Mouse (Mus musculus) hindbrain, embryonic 14.5 days (tissue): ENCODE measurements around the gene Gm12216. TPM values are rescaled to one million over a fixed set of nuclear protein-coding genes. Genes with fewer than 3 reads are reported as not detected.

Experiments
- ATAC-seq: fragments of 200-750 bp; cut with Nextera tagmentation; 2 replicates; pipeline ENCODE4 v1.8.0; 2017; ENCODE audit warnings: moderate number of reproducible peaks, mild to moderate bottlenecking, moderate TSS enrichment, moderate library complexity; ENCODE audit not compliant: low FRiP score
- DNase-seq: peaks from one replicate; pipeline ENCODE4 v3.0.0-alpha.2; 2015; ENCODE audit warnings: low spot score
- H3K27ac ChIP-seq: fragments of 300-500 bp; sonication (generic); 2 replicates; pipeline ENCODE4 v1.5.1; 2014; ENCODE audit warnings: mild to moderate bottlenecking, moderate library complexity
- H3K27me3 ChIP-seq: fragments of 300-500 bp; sonication (generic); 2 replicates; pipeline ENCODE4 v1.6.1; 2014; ENCODE audit warnings: mild to moderate bottlenecking, low read length, mixed read lengths; ENCODE audit not compliant: control insufficient read depth, insufficient read depth
- H3K36me3 ChIP-seq: fragments of 300-500 bp; sonication (generic); replicated peaks from 2 replicates; pipeline ENCODE4 v1.6.1; 2014; ENCODE audit not compliant: control insufficient read depth, insufficient read depth
- H3K4me1 ChIP-seq: fragments of 300-500 bp; sonication (generic); replicated peaks from 2 replicates; pipeline ENCODE4 v1.6.1; 2014; ENCODE audit warnings: antibody characterized with exemption, low read length, mixed read lengths; ENCODE audit not compliant: control insufficient read depth, insufficient read depth
- H3K4me2 ChIP-seq: fragments of 300-500 bp; sonication (generic); replicated peaks from 2 replicates; pipeline ENCODE4 v1.6.1; 2014; ENCODE audit warnings: mild to moderate bottlenecking, moderate library complexity
- H3K4me3 ChIP-seq: fragments of 300-500 bp; sonication (generic); replicated peaks from 2 replicates; pipeline ENCODE4 v1.5.1; 2014; ENCODE audit warnings: mild to moderate bottlenecking, low read length
- H3K9ac ChIP-seq: fragments of 300-500 bp; sonication (generic); 2 replicates; pipeline ENCODE4 v1.6.1; 2014
- H3K9me3 ChIP-seq: fragments of 300-500 bp; sonication (generic); 2 replicates; pipeline ENCODE4 v1.6.1; 2016; ENCODE audit warnings: low read length; ENCODE audit not compliant: control insufficient read depth
- WGBS: fragments of 180-500 bp; shearing (Covaris S2); extraction: QIAGEN DNeasy Blood & Tissue Kit; methylation state at CpG from one replicate; pipeline ENCODE4 v1.1.7; 2014; 5-methylcytosine and 5-hydroxymethylcytosine counted together
- polyA plus RNA-seq: library from polyadenylated mRNA; unstranded; fragments of >200 nt; fragmentation: Nextera tagmentation; extraction: Ambion mirVana; gene quantifications from 2 replicates; pipeline ENCODE4 v1.2.1, GENCODE M21; 2014

The Gm12216 gene
- polyA plus RNA-seq, 1 experiment from 2014 or later: not detected

DNA sequence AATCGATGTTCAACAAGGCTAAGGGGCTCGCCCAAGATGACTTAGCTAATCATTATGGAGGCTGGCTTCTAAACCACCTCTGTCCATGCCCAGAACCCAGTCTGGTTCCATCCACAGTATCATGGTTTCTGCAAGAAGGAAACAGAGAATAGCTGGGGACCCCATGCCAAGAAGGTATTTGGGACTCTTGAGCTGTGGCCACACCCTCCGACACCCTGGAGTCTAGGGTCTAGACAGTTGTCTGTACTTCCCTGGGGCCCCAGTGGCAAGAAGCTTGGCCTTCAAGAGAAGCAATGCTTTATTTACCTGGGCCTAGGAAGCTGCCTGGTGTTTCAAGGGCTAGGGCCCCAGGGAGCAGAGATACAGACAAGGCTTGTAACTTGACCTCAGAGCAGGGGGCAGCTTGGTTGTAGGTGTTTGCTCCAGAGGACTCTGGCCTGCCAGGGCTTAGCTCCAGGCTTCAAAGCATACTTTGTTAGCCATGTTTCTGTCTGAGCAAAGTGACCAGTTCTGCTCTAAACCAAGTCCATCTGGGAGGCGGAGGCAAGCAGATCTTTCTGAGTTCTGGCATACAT is 77.8 kb downstream of the Gm12216 start:
- Histone ChIP-seq H3K4me3 (no peak overlapping the region), H3K27me3 (no peaks in the 10 kb centered on the region), H3K4me1 (no peaks in the 10 kb centered on the region), H3K27ac (no peak overlapping the region), H3K9ac (no peak overlapping the region), H3K9me3 (no peaks in the 10 kb centered on the region), H3K4me2 (no peak overlapping the region), H3K36me3 (no peaks in the 10 kb centered on the region)
- DNase-seq (no peak), ATAC-seq (no peak)
- 91% methylated on average over 4 of the region's 4 CpGs for WGBS

DNA sequence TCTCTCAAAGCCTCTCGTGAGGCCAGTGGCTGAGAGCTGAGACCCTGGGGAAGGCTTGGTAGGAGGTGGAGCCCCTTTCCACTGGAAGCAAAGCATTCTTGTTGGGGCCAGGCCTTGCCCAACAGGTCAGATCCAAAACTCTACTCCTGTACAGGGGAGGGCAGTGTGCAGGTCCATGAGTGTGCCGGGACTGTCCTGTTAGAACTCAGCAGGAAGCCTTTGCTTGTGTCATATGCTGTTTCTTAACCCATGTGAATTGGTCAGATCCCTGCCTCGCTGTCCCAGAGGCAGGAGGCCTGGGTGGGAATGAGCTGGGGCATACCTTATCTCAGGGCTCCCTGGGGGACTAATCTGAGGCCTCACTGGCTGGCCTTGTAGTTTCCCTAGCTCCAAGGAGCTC is 78.8 kb downstream of the Gm12216 start:
- no peak overlapping the region for H3K4me2 ChIP-seq
- no peaks in the 10 kb centered on the region for H3K27me3 ChIP-seq
- H3K4me1 ChIP-seq: no peaks in the 10 kb centered on the region
- DNase-seq (no peak), ATAC-seq (no peak)
- no peaks in the 10 kb centered on the region for H3K36me3 ChIP-seq
- no peak overlapping the region for H3K27ac ChIP-seq
- no peaks in the 10 kb centered on the region for H3K9me3 ChIP-seq
- WGBS: 60% methylated on average over 3 of the region's 3 CpGs
- H3K4me3 ChIP-seq: no peak overlapping the region
- no peak overlapping the region for H3K9ac ChIP-seq

DNA sequence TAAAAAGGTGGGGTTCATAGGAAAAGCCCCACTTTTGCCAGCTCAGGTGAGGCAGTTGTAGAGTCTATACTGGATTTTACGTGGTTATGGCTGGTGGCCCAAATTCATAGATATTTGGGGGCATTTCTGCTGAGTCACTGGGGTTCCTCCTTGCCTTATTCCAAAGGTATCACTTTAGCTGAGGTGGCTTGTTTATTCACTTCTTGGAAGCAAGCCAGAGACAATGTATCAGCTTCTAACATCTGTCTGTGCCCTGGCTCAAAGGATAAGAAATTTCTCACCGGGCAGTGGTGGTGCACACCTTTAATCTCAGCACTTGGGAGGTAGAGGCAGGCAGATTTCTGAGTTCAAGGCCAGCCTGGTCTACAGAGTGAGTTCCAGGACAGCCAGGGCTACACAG is 79.2 kb downstream of the Gm12216 start:
- Histone ChIP-seq H3K4me3 (no peak overlapping the region), H3K9me3 (no peaks in the 10 kb centered on the region), H3K27me3 (no peaks in the 10 kb centered on the region), H3K4me1 (no peaks in the 10 kb centered on the region), H3K27ac (no peak overlapping the region), H3K36me3 (no peaks in the 10 kb centered on the region), H3K9ac (no peak overlapping the region), H3K4me2 (no peak overlapping the region)
- no peak for DNase-seq
- 87% methylated on average over 2 of the region's 2 CpGs for WGBS
- ATAC-seq: no peak

DNA sequence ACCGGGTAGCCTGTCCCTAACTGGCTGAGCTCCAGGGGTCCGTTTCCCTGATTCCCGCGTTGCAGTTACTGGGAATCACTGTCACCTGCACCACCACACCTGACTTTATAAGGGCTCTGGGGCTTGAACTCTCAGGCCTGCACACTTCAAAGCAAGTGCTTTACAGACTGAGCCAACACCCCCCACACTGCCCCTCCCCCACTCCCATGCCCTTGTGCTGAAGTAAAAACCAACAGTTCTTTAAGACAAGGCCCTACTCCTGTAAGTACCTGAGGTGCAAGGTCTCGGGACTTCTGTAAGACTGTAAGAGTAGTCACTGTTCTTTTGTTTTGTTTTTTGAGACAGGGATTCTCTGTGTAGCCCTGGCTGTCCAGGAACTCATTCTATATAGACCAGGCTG is 80.6 kb downstream of the Gm12216 start:
- H3K9ac ChIP-seq: no peak overlapping the region
- no peak overlapping the region for H3K4me3 ChIP-seq
- no peak overlapping the region for H3K27ac ChIP-seq
- H3K27me3 ChIP-seq: no peaks in the 10 kb centered on the region
- ATAC-seq (no peak), DNase-seq (no peak)
- no peak overlapping the region for H3K4me2 ChIP-seq
- no peaks in the 10 kb centered on the region for H3K9me3 ChIP-seq
- H3K36me3 ChIP-seq: no peaks in the 10 kb centered on the region
- H3K4me1 ChIP-seq: no peaks in the 10 kb centered on the region
- WGBS: 85% methylated on average over 5 of the region's 5 CpGs

DNA sequence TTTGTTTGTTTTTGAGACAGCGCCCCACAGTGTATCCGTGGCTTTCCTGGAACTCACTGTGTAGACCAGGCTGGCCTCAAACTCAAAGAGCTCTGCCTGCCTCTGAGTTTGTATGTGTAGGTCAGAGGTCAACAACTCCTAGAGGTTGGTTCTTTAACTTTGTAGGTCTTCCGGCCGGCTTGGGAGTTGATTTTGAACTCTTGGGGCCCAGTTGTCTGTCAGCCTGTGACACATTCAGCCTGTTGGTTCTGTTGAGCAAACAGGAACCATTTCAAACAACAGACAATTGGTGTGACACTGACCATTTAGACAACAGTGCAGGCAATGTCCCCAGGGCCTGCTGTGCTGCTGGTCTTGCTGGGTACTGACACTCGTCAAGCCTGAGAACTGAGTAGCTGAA is 81.3 kb downstream of the Gm12216 start:
- no peaks in the 10 kb centered on the region for H3K4me1 ChIP-seq
- no peaks in the 10 kb centered on the region for H3K36me3 ChIP-seq
- H3K4me3 ChIP-seq: no peak overlapping the region
- H3K27ac ChIP-seq: no peak overlapping the region
- ATAC-seq: no peak
- no peak for DNase-seq
- H3K9ac ChIP-seq: no peak overlapping the region
- H3K4me2 ChIP-seq: no peak overlapping the region
- WGBS: 65% methylated on average over 5 of the region's 5 CpGs
- no peaks in the 10 kb centered on the region for H3K9me3 ChIP-seq
- no peaks in the 10 kb centered on the region for H3K27me3 ChIP-seq

DNA sequence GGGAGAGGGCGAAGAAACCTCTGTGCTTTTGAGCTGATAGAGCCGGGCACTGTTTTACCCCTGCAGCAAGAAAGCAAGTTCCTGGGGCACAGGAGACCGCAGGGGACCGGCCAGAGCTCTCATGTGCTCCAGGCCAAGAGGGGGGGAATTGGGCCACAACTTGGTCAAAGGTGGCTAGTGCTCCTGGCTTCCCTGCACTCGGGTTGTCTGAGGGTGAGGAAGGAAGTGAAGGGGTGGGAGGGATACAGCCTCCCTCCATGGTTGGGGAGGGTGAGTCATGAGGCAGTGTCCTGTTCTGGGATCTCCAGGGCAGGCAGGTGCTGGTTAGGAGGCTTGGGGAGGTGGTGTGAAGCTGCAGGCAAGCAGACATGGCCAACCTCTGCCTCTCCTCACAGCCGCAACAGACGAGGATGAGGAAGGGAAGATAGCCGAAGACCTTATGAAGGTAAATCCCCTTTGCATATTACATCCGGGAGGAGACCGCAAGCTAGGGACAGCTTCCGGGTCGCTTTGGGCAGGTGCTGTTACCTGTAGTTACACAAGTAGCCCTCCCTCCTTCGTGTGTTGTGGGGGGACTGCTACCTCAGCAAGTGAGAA is 84.3 kb downstream of the Gm12216 start:
- H3K4me3 ChIP-seq: no peak overlapping the region
- peaks cover 6% of the 10 kb centered on the region; the same call in 1 of the 2 replicates for H3K4me1 ChIP-seq
- no peak overlapping the region for H3K4me2 ChIP-seq
- H3K36me3 ChIP-seq: no peaks in the 10 kb centered on the region
- no peak overlapping the region for H3K27ac ChIP-seq
- no peaks in the 10 kb centered on the region for H3K9me3 ChIP-seq
- ATAC-seq (no peak), DNase-seq (no peak)
- peaks cover 15% of the 10 kb centered on the region for H3K27me3 ChIP-seq
- WGBS: 90% methylated on average over 13 of the region's 13 CpGs
- H3K9ac ChIP-seq: no peak overlapping the region

DNA sequence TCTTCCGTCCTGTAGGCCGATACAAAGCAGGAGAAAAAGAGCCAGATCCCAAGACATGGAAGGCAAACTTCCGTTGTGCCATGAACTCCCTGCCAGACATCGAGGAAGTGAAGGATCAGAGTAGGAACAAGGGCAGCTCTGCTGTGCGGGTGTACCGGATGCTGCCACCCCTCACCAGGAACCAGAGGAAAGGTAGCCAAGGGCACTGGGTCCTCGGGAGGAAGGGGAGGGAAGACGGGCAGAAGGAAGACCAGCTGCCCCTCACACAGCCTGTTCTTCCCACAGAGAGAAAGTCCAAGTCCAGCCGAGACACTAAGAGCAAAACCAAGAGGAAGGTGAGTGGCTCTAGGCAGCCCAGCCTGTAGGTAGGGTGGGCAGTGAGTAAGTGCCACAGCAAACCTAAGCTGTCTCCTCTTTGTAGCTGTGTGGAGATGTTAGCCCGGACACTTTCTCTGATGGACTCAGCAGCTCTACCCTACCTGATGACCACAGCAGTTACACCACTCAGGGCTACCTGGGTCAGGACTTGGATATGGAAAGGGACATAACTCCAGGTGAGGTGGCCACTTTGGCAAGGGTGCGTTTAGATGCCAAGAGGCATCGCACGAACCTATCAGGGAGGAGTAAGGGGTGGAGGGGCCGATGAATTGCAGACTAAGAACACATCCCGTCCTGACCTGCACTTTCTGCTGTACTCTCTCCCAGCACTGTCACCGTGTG is 85.3 kb downstream of the Gm12216 start:
- no peak overlapping the region for H3K27ac ChIP-seq
- H3K36me3 ChIP-seq: no peaks in the 10 kb centered on the region
- WGBS: 93% methylated on average over 16 of the region's 16 CpGs
- H3K9me3 ChIP-seq: no peaks in the 10 kb centered on the region
- peaks cover 6% of the 10 kb centered on the region; the same call in 1 of the 2 replicates for H3K4me1 ChIP-seq
- no peak for ATAC-seq
- no peak overlapping the region for H3K9ac ChIP-seq
- peaks cover 20% of the 10 kb centered on the region for H3K27me3 ChIP-seq
- H3K4me3 ChIP-seq: no peak overlapping the region
- H3K4me2 ChIP-seq: no peak overlapping the region
- no peak for DNase-seq

DNA sequence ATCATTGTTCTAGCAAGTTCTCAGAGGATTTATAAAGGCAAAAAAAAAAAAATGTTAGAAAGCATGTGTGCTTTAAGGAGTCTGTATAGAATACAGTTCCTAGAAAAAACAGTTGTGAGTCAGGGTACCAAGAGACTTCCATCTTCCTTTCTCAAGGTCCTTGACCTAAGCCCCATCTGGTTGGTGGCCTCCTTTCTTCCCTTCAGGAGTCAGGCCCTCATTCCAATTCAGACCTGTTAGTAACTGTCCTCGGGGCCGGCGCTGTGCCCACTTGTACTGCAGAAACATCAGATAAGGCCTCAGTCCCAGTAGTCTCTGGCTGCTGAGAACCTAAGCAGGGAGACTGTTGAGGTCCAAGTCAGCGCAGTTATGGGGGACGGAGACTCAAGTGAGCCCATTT is 86.0 kb downstream of the Gm12216 start, which contains the start of gene Gm17334:
Gene Gm17334, minus strand, starts transcription at position 101 of the 400 bp plus-strand sequence.
- DNase-seq (no peak), ATAC-seq (no peak)
- no peaks in the 10 kb centered on the region for H3K36me3 ChIP-seq
- H3K9ac ChIP-seq: no peak within 1 kb of the TSS
- 92% methylated on average over 5 of the region's 5 CpGs for WGBS
- H3K27me3 ChIP-seq: peaks cover 26% of the 10 kb centered on the region
- H3K4me2 ChIP-seq: no peak within 1 kb of the TSS
- H3K27ac ChIP-seq: no peak within 1 kb of the TSS
- peaks cover 6% of the 10 kb centered on the region; the same call in 1 of the 2 replicates for H3K4me1 ChIP-seq
- H3K4me3 ChIP-seq: no peak within 1 kb of the TSS
- H3K9me3 ChIP-seq: no peaks in the 10 kb centered on the region

DNA sequence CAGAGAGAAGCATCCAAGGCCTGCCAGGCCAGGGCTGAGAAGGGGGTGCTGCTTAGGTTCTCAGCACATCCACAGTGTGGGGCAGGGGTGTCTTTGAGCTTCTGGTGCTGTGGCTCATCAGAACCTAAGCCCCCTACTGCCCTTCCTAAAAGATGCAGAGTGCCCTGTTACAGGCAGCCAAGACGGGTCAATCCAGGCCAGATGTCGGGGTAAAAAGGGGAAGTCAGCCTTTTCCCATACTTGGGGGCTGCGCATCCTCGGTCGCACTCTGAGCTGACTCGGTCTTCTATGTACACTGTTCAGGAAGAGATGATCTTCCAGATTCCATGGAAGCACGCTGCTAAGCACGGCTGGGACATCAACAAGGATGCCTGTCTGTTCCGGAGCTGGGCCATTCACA is 86.5 kb downstream of the Gm12216 start:
- no peaks in the 10 kb centered on the region for H3K36me3 ChIP-seq
- H3K4me1 ChIP-seq: peaks cover 6% of the 10 kb centered on the region; the same call in 1 of the 2 replicates
- H3K4me2 ChIP-seq: no peak overlapping the region
- H3K4me3 ChIP-seq: no peak overlapping the region
- no peaks in the 10 kb centered on the region for H3K9me3 ChIP-seq
- 82% methylated on average over 9 of the region's 9 CpGs for WGBS
- H3K9ac ChIP-seq: no peak overlapping the region
- DNase-seq (no peak), ATAC-seq (no peak)
- H3K27ac ChIP-seq: no peak overlapping the region
- peaks cover 26% of the 10 kb centered on the region for H3K27me3 ChIP-seq
